Mouse (Mus musculus) heart, adult 2 months (tissue): Measurements from ENCODE around the gene Mterf2. TPM values are rescaled to one million over a fixed set of nuclear protein-coding genes. Genes with fewer than 3 reads are reported as not detected.

Source experiments
- DNase-seq, 2 experiments: peaks; one replicate each; pipeline ENCODE4 v3.0.0; 2021
- H3K27ac ChIP-seq: fragments of 200-600 bp; 2 replicates; pipeline ENCODE4 v1.8.1; 2022
- H3K27me3 ChIP-seq: fragments of 200-500 bp; 2 replicates; pipeline ENCODE4 v1.6.1; 2012; ENCODE audit warnings: mild to moderate bottlenecking, low read length, inconsistent platforms, mixed read lengths; ENCODE audit not compliant: control insufficient read depth, insufficient read depth
- H3K36me3 ChIP-seq: fragments of 200-500 bp; 2 replicates; pipeline ENCODE4 v1.6.1; 2012; ENCODE audit warnings: low read length, inconsistent platforms; ENCODE audit not compliant: control insufficient read depth, insufficient read depth
- H3K4me1 ChIP-seq: fragments of 200-500 bp; 2 replicates; pipeline ENCODE4 v1.6.1; 2011; ENCODE audit warnings: low read length; ENCODE audit not compliant: control insufficient read depth, insufficient read depth
- H3K4me3 ChIP-seq: fragments of 200-600 bp; 2 replicates; pipeline ENCODE4 v1.8.1; 2022
- H3K79me2 ChIP-seq: fragments of 200-500 bp; replicated peaks from 2 replicates; pipeline ENCODE4 v1.6.1; 2012; ENCODE audit warnings: mild to moderate bottlenecking, inconsistent platforms, low read length, moderate library complexity, mixed read lengths; ENCODE audit not compliant: control insufficient read depth, insufficient read depth
- H3K9ac ChIP-seq: fragments of 200-500 bp; 2 replicates; pipeline ENCODE4 v1.6.1; 2012; ENCODE audit warnings: low read depth, mild to moderate bottlenecking, control low read depth, inconsistent platforms, low read length, mixed read lengths
- CTCF ChIP-seq: fragments of 200-600 bp; IDR thresholded peaks from 2 replicates; pipeline ENCODE4 v1.8.1; 2022; ENCODE audit warnings: antibody characterized with exemption, mild to moderate bottlenecking, moderate library complexity
- EP300 ChIP-seq: fragments of 200-500 bp; IDR thresholded peaks from 2 replicates; pipeline ENCODE4 v1.6.1; 2011; ENCODE audit warnings: low read depth, low read length, control low read depth; ENCODE audit not compliant: insufficient read depth
- POLR2A ChIP-seq: fragments of 200-500 bp; IDR thresholded peaks from 2 replicates; pipeline ENCODE4 v1.6.1; 2011; ENCODE audit warnings: mild to moderate bottlenecking, low read depth, low read length, control low read depth; ENCODE audit not compliant: insufficient read depth
- WGBS: fragments of 180-500 bp; shearing (Covaris S2); methylation state at CpG from one replicate; pipeline ENCODE4 v1.1.7; 2018; 5-methylcytosine and 5-hydroxymethylcytosine counted together
- intact Hi-C: fragments of 180-260 bp; cut with DNase I; formaldehyde crosslinking; loops from one replicate; pipeline ENCODE4 v1.15.1; 2025
- polyA plus RNA-seq: library from polyadenylated mRNA; depleted of rRNA; stranded (reverse); fragments of >200 nt; gene quantifications from 2 replicates; pipeline ENCODE4 v1.2.3, GENCODE M21; 2012
- total RNA-seq, 2 experiments: library from RNA; stranded (reverse); gene quantifications; 2 replicates each; pipeline ENCODE4 v1.2.3; 2021

Mterf2 gene
- total and polyA plus RNA-seq, 3 experiments: 12.9 to 23.3 (median 18.3) TPM

GRCm38 (mm10) chr10:85136573-85136972, 8.7 kb upstream of the Mterf2 start:
- Histone ChIP-seq H3K79me2 (no peaks in the 10 kb centered on the region), H3K36me3 (no peaks in the 10 kb centered on the region), H3K9ac (no peak overlapping the region), H3K27ac (no peak overlapping the region), H3K27me3 (no peaks in the 10 kb centered on the region), H3K4me3 (no peak overlapping the region), H3K4me1 (no peaks in the 10 kb centered on the region)
- no peak for DNase-seq
- TF ChIP-seq CTCF (no peak), POLR2A (no peak), EP300 (no peak)
- intact Hi-C loops: no loop called here
- WGBS: 91% methylated on average over 6 of the region's 6 CpGs

DNA sequence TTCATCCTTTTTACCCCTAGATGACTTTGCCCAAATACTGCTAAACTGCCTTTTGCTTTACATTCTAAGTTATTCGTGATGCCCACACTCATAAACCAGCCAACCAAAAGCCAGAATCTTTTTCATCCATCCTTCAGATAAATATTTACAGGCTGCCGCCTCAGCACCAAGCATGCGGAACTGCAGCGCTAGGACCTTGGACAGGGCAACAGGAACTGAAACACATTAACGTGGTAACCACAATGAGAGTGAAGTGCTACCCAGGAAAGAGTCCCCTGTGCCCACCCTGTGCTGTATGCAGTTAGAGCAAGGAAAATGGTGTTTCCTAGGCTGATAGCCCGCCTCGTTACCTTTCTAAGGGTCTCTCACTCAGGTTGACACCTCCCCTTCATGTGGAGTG, 626 bp upstream of the Mterf2 start:
- H3K27ac ChIP-seq: peak overlapping the region; percentile 21; the same call in 1 of the 2 replicates
- H3K27me3 ChIP-seq: no peaks in the 10 kb centered on the region
- peaks cover 2% of the 10 kb centered on the region for H3K4me1 ChIP-seq
- peak in 1 of 2 experiments; percentile 27 for DNase-seq
- no peak overlapping the region for H3K9ac ChIP-seq
- no peaks in the 10 kb centered on the region for H3K79me2 ChIP-seq
- no peaks in the 10 kb centered on the region for H3K36me3 ChIP-seq
- intact Hi-C loops: loop anchor here (10.0 kb wide), 1 partner anchor 474 kb away; no protein-coding TSS in a partner anchor
- TF ChIP-seq POLR2A: no peak
- WGBS: 17% methylated on average over 7 of the region's 7 CpGs
- peak overlapping the region; percentile 60; the same call in 1 of the 2 replicates for H3K4me3 ChIP-seq

GRCm38 (mm10) chr10:85125184-85125583, 2.6 kb downstream of the Mterf2 start:
- intact Hi-C loops: loop anchor here (10.0 kb wide), 1 partner anchor 470 kb away; no protein-coding TSS in a partner anchor
- no peak overlapping the region for H3K4me3 ChIP-seq
- H3K27me3 ChIP-seq: no peaks in the 10 kb centered on the region
- H3K36me3 ChIP-seq: no peaks in the 10 kb centered on the region; the same call in 1 of the 2 replicates
- H3K4me1 ChIP-seq: peaks cover 2% of the 10 kb centered on the region
- DNase-seq: no peak
- 80% methylated on average over 13 of the region's 13 CpGs for WGBS
- no peaks in the 10 kb centered on the region; the same call in 1 of the 2 replicates for H3K79me2 ChIP-seq
- TF ChIP-seq EP300 (no peak), CTCF (no peak), POLR2A (no peak)
- no peak overlapping the region for H3K9ac ChIP-seq
- H3K27ac ChIP-seq: no peak overlapping the region

GRCm38 (mm10) chr10:85114409-85114808, 13.4 kb downstream of the Mterf2 start:
- intact Hi-C loops: no loop called here
- Histone ChIP-seq H3K4me1 (no peaks in the 10 kb centered on the region), H3K9ac (no peak overlapping the region), H3K4me3 (no peak overlapping the region), H3K27me3 (no peaks in the 10 kb centered on the region), H3K36me3 (peaks cover 4% of the 10 kb centered on the region; the same call in 1 of the 2 replicates), H3K79me2 (no peaks in the 10 kb centered on the region), H3K27ac (no peak overlapping the region)
- TF ChIP-seq POLR2A (no peak), CTCF (no peak), EP300 (no peak)
- WGBS: 77% methylated on average over 4 of the region's 4 CpGs
- DNase-seq: no peak

- intact Hi-C loops: loop anchor here (2.0 to 5.0 kb wide), 2 partner anchors 84 to 186 kb away; partner anchors contain the start of genes Cry1 and Ric8b
Measured at GRCm38 (mm10) chr10:85103085-85103885, 24.5 kb downstream of the Mterf2 start.

More at GRCm38 (mm10) chr10:85103085-85103885, 24.5 kb downstream of the Mterf2 start:
- DNase-seq: peak in 1 of 2 experiments; percentile 37
- H3K27me3 ChIP-seq: no peaks in the 10 kb centered on the region
- under 1% methylated on average over 34 of the region's 34 CpGs for WGBS
- peak overlapping the region; percentile 95 for H3K9ac ChIP-seq
- H3K79me2 ChIP-seq: no peaks in the 10 kb centered on the region; the same call in 1 of the 2 replicates
- H3K4me3 ChIP-seq: peak overlapping the region; percentile 91
- TF ChIP-seq EP300 (0 out of 2 replicates have a peak, but pooled peaks have one; percentile 15), POLR2A (no peak), CTCF (no peak)
- H3K27ac ChIP-seq: peak overlapping the region; percentile 88
- H3K36me3 ChIP-seq: no peaks in the 10 kb centered on the region; the same call in 1 of the 2 replicates
- peaks cover 2% of the 10 kb centered on the region for H3K4me1 ChIP-seq
